Comparison of ENCODE assay signal across 26 mouse cellular contexts in genomic region chr10:28588401-28588800, GRCm38 (mm10).
A peak's percentile ranks its signal among the peaks of the same experiment; 100 is the strongest.
DNase-seq lines count a peak whose midpoint lies in the region; ATAC-seq and TF ChIP-seq lines count a peak whose summit lies in the region.
"Had no signal": no experiment of that assay in that cellular context is flagged by ENCODE, and none has a peak within 500 bp of the region (broad histone marks: within the 10 kb centered on the region; RNA-seq: fewer than 3 reads in every experiment).

No protein-coding gene starts in this region.

- no peak for DNase-seq in liver
- DNase-seq in liver, embryonic 14.5 days (ENCODE audit: low read depth in 3 of 3, low spot score in 3 of 3) = no peak
- no peak for DNase-seq in ovary, postnatal 36 days (ENCODE audit: low spot score)
- DNase-seq in adrenal gland, postnatal 25 days = no peak
- no peak for DNase-seq in adrenal gland, adult (ENCODE audit: inconsistent age in 2 of 2, low spot score in 1 of 2)
- DNase-seq: adrenal gland, adult 2 months; adrenal gland, postnatal 10 days; adrenal gland, postnatal 36 days; cerebellum, adult 11-12 months; cerebellum, adult 2 months; cerebellum, adult 9-10 months; cerebellum, postnatal 10 days; cerebellum, postnatal 25 days; forebrain, postnatal 0 days had no signal

- H3K9ac ChIP-seq in liver, embryonic 12.5 days = no peak overlapping the region
- no peak overlapping the region for H3K9ac ChIP-seq in liver, embryonic 14.5 days (replicated peaks)
- no peak overlapping the region for H3K9ac ChIP-seq in liver, embryonic 16.5 days (ENCODE audit: low read depth, low read length)
- H3K9ac ChIP-seq: embryonic facial prominence, embryonic 12.5 days; forebrain, embryonic 13.5 days; forebrain, embryonic 15.5 days; forebrain, postnatal 0 days had no signal

- no peak overlapping the region for H3K4me3 ChIP-seq in liver, embryonic 12.5 days
- H3K4me3 ChIP-seq in liver, embryonic 14.5 days (ENCODE audit: insufficient read depth in 1 of 2, low read depth in 2 of 2, low read length in 2 of 2) = no peak overlapping the region
- no peak overlapping the region for H3K4me3 ChIP-seq in liver, embryonic 16.5 days (ENCODE audit: low read depth, low read length)
- H3K4me3 ChIP-seq: embryonic facial prominence, embryonic 10.5 days; embryonic facial prominence, embryonic 12.5 days; erythroblast, embryonic 14.5 days; forebrain, embryonic 13.5 days; forebrain, embryonic 15.5 days had no signal

- H3K27me3 ChIP-seq in liver, embryonic 12.5 days (replicated peaks) = no peaks in the 10 kb centered on the region
- H3K27me3 ChIP-seq in liver, embryonic 14.5 days (ENCODE audit: control insufficient read depth, insufficient read depth, low read length) = no peaks in the 10 kb centered on the region
- H3K27me3 ChIP-seq in liver, embryonic 16.5 days (ENCODE audit: control insufficient read depth, insufficient read depth, low read depth, low read length) = no peaks in the 10 kb centered on the region
- H3K27me3 ChIP-seq: CH12.LX; embryonic facial prominence, embryonic 12.5 days; forebrain, embryonic 13.5 days; forebrain, embryonic 15.5 days; Patski had no signal

- WGBS in liver, embryonic 12.5 days (ENCODE audit: insufficient replicate concordance) = 51% methylated on average over 4 of the region's 4 CpGs
- 42% methylated on average over 4 of the region's 4 CpGs for WGBS in liver, embryonic 14.5 days (ENCODE audit: insufficient replicate concordance)
- WGBS in liver, embryonic 16.5 days (ENCODE audit: insufficient replicate concordance) = 47% methylated on average over 4 of the region's 4 CpGs

- no peaks in the 10 kb centered on the region for H3K9me3 ChIP-seq in liver, embryonic 12.5 days (replicated peaks)
- no peaks in the 10 kb centered on the region for H3K9me3 ChIP-seq in liver, embryonic 14.5 days (ENCODE audit: control insufficient read depth, low read length)
- H3K9me3 ChIP-seq in liver, embryonic 16.5 days (replicated peaks; ENCODE audit: control insufficient read depth, low read length) = no peaks in the 10 kb centered on the region
- H3K9me3 ChIP-seq: embryonic facial prominence, embryonic 10.5 days; embryonic facial prominence, embryonic 12.5 days; forebrain, embryonic 13.5 days; forebrain, embryonic 15.5 days; G1E had no signal

- no peak for TF ChIP-seq EP300 in liver, embryonic 14.5 days (IDR thresholded peaks at IDR 0.05; ENCODE audit: low read depth)

- peaks cover 22% of the 10 kb centered on the region for H3K4me1 ChIP-seq in liver, embryonic 12.5 days
- peaks cover 0 to 13% of the 10 kb centered on the region in 2 experiments; a peak in 2 of 4 replicates for H3K4me1 ChIP-seq in liver, embryonic 14.5 days (replicated peaks; ENCODE audit: control insufficient read depth in 2 of 2, insufficient read depth in 2 of 2, low read length in 1 of 2)
- H3K4me1 ChIP-seq in liver, embryonic 16.5 days (ENCODE audit: control insufficient read depth, low read depth, low read length) = no peaks in the 10 kb centered on the region; the same call in 1 of the 2 replicates
- H3K4me1 ChIP-seq: embryonic facial prominence, embryonic 10.5 days; embryonic facial prominence, embryonic 12.5 days; forebrain, embryonic 13.5 days had no signal

- peak; percentile 62 for ATAC-seq in liver, embryonic 12.5 days
- ATAC-seq in erythroid progenitor cell, adult 5-6 weeks (replicated peaks; ENCODE audit: low FRiP score, poor library complexity, severe bottlenecking) = peak; percentile 75
- ATAC-seq in liver, embryonic 14.5 days (ENCODE audit: insufficient read depth) = peak; percentile 69
- ATAC-seq in liver, embryonic 16.5 days (ENCODE audit: low read depth) = peak; percentile 56; the same call in 1 of the 2 replicates
- ATAC-seq: activated CD4-positive, CD25-positive, alpha-beta regulatory T cell, adult 4 months; forebrain, embryonic 13.5 days; forebrain, embryonic 15.5 days; forebrain, postnatal 0 days; Patski had no signal

- no peak overlapping the region; the same call in 1 of the 2 replicates for H3K4me2 ChIP-seq in liver, embryonic 12.5 days
- peak overlapping the region; percentile 19; the same call in 1 of the 2 replicates for H3K4me2 ChIP-seq in liver, embryonic 14.5 days (ENCODE audit: low read depth)
- peak overlapping the region; percentile 13; the same call in 1 of the 2 replicates for H3K4me2 ChIP-seq in liver, embryonic 16.5 days (ENCODE audit: low read depth, low read length)
- H3K4me2 ChIP-seq: embryonic facial prominence, embryonic 12.5 days; forebrain, embryonic 13.5 days; forebrain, embryonic 15.5 days had no signal

- no peak overlapping the region for H3K27ac ChIP-seq in liver, embryonic 12.5 days
- no peak overlapping the region for H3K27ac ChIP-seq in liver, embryonic 14.5 days
- H3K27ac ChIP-seq in liver, embryonic 16.5 days (ENCODE audit: low read length) = no peak overlapping the region
- H3K27ac ChIP-seq: embryonic facial prominence, embryonic 10.5 days; embryonic facial prominence, embryonic 12.5 days; forebrain, embryonic 13.5 days; forebrain, embryonic 15.5 days had no signal

- no peaks in the 10 kb centered on the region for H3K36me3 ChIP-seq in liver, embryonic 12.5 days
- H3K36me3 ChIP-seq in liver, embryonic 14.5 days (replicated peaks; ENCODE audit: control insufficient read depth, insufficient read depth, low read depth) = no peaks in the 10 kb centered on the region
- no peaks in the 10 kb centered on the region for H3K36me3 ChIP-seq in liver, embryonic 16.5 days (ENCODE audit: control insufficient read depth, insufficient read depth)
- H3K36me3 ChIP-seq: embryonic facial prominence, embryonic 12.5 days; forebrain, embryonic 15.5 days; G1E had no signal

- no peak for TF ChIP-seq CTCF in liver, embryonic 14.5 days (IDR thresholded peaks at IDR 0.05; ENCODE audit: low read depth)
